Mouse (Mus musculus) limb, embryonic 13.5 days (tissue): Measurements from ENCODE around the gene Tmeff2. TPM values are rescaled to one million over a fixed set of nuclear protein-coding genes. Genes with fewer than 3 reads are reported as not detected.

ENCODE experiments used
- ATAC-seq: fragments of 200-750 bp; cut with Nextera tagmentation; 2 replicates; pipeline ENCODE4 v1.8.0; 2017; ENCODE audit warnings: low read depth, moderate number of reproducible peaks, moderate TSS enrichment; ENCODE audit not compliant: low FRiP score
- H3K27ac ChIP-seq: fragments of 300-500 bp; sonication (generic); 2 replicates; pipeline ENCODE4 v1.5.1; 2015; ENCODE audit warnings: inconsistent platforms, mild to moderate bottlenecking, moderate library complexity
- H3K27me3 ChIP-seq: fragments of 300-500 bp; sonication (generic); 2 replicates; pipeline ENCODE4 v1.6.1; 2015; ENCODE audit warnings: mild to moderate bottlenecking, inconsistent platforms
- H3K36me3 ChIP-seq: fragments of 300-500 bp; sonication (generic); 2 replicates; pipeline ENCODE4 v1.6.1; 2015; ENCODE audit warnings: inconsistent platforms, mild to moderate bottlenecking, moderate library complexity
- H3K4me1 ChIP-seq: fragments of 300-500 bp; sonication (generic); 2 replicates; pipeline ENCODE4 v1.6.1; 2015; ENCODE audit warnings: inconsistent platforms
- H3K4me2 ChIP-seq: fragments of 300-500 bp; sonication (generic); replicated peaks from 2 replicates; pipeline ENCODE4 v1.6.1; 2015; ENCODE audit warnings: inconsistent platforms, mild to moderate bottlenecking, moderate library complexity
- H3K4me3 ChIP-seq: fragments of 300-500 bp; sonication (generic); 2 replicates; pipeline ENCODE4 v1.5.1; 2015; ENCODE audit warnings: moderate library complexity, mild to moderate bottlenecking, inconsistent platforms
- H3K9ac ChIP-seq: fragments of 300-500 bp; sonication (generic); 2 replicates; pipeline ENCODE4 v1.6.1; 2015; ENCODE audit warnings: mild to moderate bottlenecking, inconsistent platforms
- H3K9me3 ChIP-seq: fragments of 300-500 bp; sonication (generic); 2 replicates; pipeline ENCODE4 v1.6.1; 2016; ENCODE audit warnings: inconsistent platforms
- WGBS: fragments of 180-500 bp; shearing (Covaris S2); methylation state at CpG from one replicate; pipeline ENCODE4 v1.1.7; 2015; 5-methylcytosine and 5-hydroxymethylcytosine counted together
- polyA plus RNA-seq: library from polyadenylated mRNA; unstranded; fragments of >200 nt; fragmentation: Nextera tagmentation; extraction: Ambion mirVana; gene quantifications from 2 replicates; pipeline ENCODE4 v1.2.1, GENCODE M21; 2015

Tmeff2 gene
- polyA plus RNA-seq, 1 experiment from 2014 or later: 19.2 TPM

DNA sequence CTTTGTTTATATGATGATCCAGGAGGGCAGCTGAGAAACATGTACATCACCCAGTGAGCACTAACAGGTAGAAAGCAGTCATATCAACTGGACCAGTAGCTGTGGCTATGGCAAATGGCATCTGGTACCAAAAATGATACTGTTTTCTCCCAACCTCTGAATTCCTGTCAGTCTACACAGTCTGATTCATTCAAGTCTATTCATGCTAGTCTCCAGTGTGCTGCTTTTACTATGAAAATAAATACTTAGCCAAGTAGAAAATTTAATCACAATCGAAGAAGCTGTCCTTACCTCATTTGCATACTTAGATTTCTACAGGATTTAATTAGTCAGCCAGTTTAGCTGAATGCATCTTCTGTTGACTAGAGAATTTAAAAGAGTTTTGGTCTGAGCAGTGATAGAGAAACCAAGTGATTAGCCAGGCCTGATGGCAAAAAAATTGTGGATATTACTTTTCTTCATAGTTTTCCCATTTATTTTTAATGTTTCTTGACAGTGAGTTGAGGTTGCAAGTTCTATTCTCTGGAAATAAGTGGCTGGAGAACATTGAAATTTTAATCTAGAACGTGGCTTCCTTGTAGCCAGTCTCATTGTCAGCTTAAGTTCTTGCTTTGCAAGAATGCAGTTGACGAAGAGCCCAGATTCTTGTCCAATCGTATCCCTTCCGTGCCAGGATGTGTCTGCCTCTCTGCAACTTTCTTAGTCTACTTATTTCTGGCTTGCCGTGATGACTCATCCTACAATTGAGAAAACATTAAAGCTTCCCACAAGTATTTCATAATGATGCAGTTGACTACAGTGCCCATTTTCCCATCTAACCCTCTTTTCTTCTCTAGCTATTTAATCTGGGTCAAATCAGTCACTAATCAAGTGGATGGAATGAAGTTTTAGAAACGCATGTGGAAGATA lies 39.9 kb downstream of the Tmeff2 start:
- 90% methylated on average over 7 of the region's 7 CpGs for WGBS
- Histone ChIP-seq H3K9ac (no peak overlapping the region), H3K4me2 (no peak overlapping the region), H3K36me3 (no peaks in the 10 kb centered on the region), H3K27ac (no peak overlapping the region), H3K9me3 (no peaks in the 10 kb centered on the region), H3K27me3 (no peaks in the 10 kb centered on the region), H3K4me1 (no peaks in the 10 kb centered on the region), H3K4me3 (no peak overlapping the region)
- no peak for ATAC-seq

DNA sequence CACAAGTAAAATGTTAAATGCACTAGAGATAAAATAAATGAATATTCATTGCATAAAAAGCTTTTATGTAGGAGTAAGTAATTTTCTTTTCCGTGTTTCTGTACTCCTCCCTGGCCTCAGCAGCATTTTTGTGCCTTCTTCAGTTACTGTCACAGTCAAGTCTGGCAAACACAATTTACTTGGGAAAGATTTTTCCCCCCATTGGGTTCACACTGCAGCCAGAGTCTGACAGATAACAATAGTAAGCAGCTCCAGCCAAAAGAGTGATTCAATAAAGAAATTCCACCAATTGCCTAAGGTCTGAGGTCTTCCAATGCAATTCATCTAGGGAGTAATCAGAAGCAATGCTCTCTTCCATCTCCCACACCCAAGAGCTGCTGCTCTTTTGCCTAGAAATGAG lies 48.1 kb downstream of the Tmeff2 start:
- Histone ChIP-seq H3K4me3 (no peak overlapping the region), H3K27ac (no peak overlapping the region), H3K9ac (no peak overlapping the region), H3K4me1 (no peaks in the 10 kb centered on the region), H3K4me2 (no peak overlapping the region), H3K9me3 (no peaks in the 10 kb centered on the region), H3K36me3 (no peaks in the 10 kb centered on the region), H3K27me3 (no peaks in the 10 kb centered on the region)
- 65% methylated on average over 1 of the region's 1 CpGs for whole genome bisulfite sequencing
- no peak for ATAC-seq

DNA sequence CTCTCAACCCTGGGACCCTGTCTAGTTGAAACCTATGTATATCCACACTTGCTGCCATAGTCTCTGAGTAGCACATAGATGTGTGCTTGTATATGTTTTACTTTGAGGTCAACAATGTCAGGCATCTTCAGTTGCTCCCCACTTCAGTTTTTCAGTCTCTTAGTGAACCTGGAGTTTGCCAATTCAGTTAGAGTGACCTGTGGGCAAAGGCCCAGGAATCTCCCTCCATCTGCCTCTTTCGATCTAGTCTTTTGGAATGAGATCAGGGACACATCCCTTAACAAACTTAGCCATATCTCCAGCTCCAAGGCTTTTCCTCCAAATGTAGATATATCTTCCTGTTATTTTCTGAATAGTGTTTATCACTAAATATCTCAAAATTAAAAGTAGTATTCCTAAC lies 58.4 kb downstream of the Tmeff2 start:
- Histone ChIP-seq H3K4me1 (no peaks in the 10 kb centered on the region), H3K27ac (no peak overlapping the region), H3K9ac (no peak overlapping the region), H3K36me3 (no peaks in the 10 kb centered on the region), H3K27me3 (no peaks in the 10 kb centered on the region), H3K4me2 (no peak overlapping the region), H3K4me3 (no peak overlapping the region), H3K9me3 (no peaks in the 10 kb centered on the region)
- 100% methylated on average over 1 of the region's 1 CpGs for WGBS
- no peak for ATAC-seq

DNA sequence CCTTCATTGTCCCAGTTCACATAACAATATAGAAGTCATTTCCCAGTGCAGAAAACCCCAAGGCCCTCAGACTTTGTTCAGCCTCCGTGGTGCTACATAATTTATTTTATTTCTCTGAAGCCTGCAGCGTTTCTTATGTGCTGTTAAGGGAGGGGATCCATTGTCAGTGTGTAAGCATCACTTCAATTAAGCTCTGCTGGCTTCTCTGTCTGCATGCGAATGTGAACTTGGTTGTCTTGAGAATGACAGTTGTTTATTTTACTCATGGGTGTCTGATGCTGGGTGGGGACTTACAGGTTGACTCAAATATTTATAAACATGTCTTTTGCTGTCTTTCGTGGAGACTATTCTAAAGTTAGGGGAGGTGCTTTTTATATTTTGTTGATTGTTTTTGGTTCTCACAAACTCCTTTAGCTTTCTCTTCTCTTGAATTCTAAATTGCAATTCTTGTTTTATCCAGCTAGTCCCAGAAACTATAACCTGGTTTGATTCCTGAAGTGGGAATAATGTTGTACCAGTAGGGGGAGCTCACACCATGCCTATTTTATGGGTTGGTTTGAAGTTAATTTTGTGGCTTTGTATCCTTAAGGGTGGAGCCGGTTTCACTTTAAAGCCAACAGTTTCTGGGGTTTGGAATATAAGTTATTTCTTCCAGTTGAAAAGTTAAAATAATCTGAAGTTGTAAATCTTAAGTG lies 61.7 kb downstream of the Tmeff2 start:
- Histone ChIP-seq H3K4me3 (no peak overlapping the region), H3K4me2 (no peak overlapping the region), H3K27me3 (no peaks in the 10 kb centered on the region), H3K4me1 (no peaks in the 10 kb centered on the region), H3K9ac (no peak overlapping the region), H3K9me3 (no peaks in the 10 kb centered on the region), H3K36me3 (no peaks in the 10 kb centered on the region), H3K27ac (no peak overlapping the region)
- WGBS: 46% methylated on average over 5 of the region's 5 CpGs
- no peak for ATAC-seq

DNA sequence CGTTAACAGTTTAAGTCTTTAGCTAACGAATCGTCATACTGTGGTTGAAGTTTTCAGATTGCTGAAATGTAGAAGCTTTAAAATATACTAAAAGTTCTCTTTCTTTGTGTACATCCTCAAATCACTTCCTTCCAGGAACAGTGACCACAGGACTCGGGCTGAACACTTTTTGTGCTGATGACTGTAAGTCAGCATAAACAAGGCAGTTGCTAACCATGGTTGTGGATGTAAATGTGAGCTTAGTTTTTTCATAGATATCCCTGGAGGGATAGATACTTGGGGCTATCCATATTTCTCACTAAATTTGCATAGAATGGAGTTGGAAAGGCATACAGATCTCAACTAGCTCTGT lies 62.2 kb downstream of the Tmeff2 start:
- H3K9me3 ChIP-seq: no peaks in the 10 kb centered on the region
- no peak overlapping the region for H3K4me2 ChIP-seq
- 49% methylated on average over 4 of the region's 4 CpGs for WGBS
- ATAC-seq: no peak
- H3K4me3 ChIP-seq: no peak overlapping the region
- no peaks in the 10 kb centered on the region for H3K4me1 ChIP-seq
- H3K36me3 ChIP-seq: no peaks in the 10 kb centered on the region
- H3K27ac ChIP-seq: no peak overlapping the region
- no peaks in the 10 kb centered on the region for H3K27me3 ChIP-seq
- no peak overlapping the region for H3K9ac ChIP-seq

DNA sequence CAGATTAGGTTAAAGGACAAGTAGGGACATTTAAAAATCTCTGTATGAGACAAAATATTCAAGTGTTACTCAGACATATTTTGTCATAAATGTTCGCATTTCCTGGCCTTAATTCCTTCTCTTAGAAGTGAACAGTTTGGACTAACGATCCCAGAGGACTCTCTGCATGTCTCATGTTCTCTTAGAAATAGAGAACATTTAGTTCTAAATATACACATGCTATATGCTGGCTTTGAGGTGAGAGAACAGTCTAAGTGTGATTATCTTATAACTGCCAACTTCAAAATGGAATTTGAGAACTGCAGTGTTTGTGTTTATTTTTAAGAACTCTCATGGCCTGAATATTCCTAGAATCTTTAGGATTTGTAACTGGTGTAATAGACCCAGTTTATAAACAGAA lies 69.2 kb downstream of the Tmeff2 start:
- WGBS: 69% methylated on average over 2 of the region's 2 CpGs

DNA sequence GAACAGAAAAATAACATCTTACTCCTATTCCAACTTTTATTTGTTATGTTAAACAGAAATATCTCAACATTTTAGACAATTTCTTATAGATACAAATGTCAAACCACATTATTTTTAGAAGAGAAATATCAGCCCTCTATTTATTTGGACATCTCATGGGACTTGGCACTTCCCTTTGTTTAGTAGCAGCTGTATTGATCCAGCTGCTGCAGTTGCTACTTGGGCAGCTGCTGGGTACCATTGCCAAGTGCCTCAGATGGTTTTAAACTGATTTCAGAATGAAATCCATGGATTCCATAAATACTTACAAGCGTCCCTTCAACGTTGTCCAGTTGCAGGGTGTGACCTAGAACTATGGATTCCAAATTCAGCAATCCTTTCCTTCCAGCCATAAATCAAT lies 70.4 kb downstream of the Tmeff2 start:
- 58% methylated on average over 2 of the region's 2 CpGs for WGBS
- H3K4me3 ChIP-seq: no peak overlapping the region
- no peak for ATAC-seq
- no peaks in the 10 kb centered on the region for H3K36me3 ChIP-seq
- H3K9ac ChIP-seq: no peak overlapping the region
- no peaks in the 10 kb centered on the region for H3K27me3 ChIP-seq
- peaks cover 10% of the 10 kb centered on the region for H3K4me1 ChIP-seq
- no peak overlapping the region for H3K27ac ChIP-seq
- H3K9me3 ChIP-seq: no peaks in the 10 kb centered on the region
- no peak overlapping the region for H3K4me2 ChIP-seq

More for the DNA sequence above, 69.2 kb downstream of the Tmeff2 start:
- no peak for ATAC-seq
- no peak overlapping the region for H3K4me3 ChIP-seq
- no peak overlapping the region for H3K9ac ChIP-seq
- H3K4me1 ChIP-seq: peaks cover 10% of the 10 kb centered on the region
- no peaks in the 10 kb centered on the region for H3K36me3 ChIP-seq
- H3K27me3 ChIP-seq: no peaks in the 10 kb centered on the region
- H3K9me3 ChIP-seq: no peaks in the 10 kb centered on the region
- H3K27ac ChIP-seq: no peak overlapping the region
- no peak overlapping the region for H3K4me2 ChIP-seq

DNA sequence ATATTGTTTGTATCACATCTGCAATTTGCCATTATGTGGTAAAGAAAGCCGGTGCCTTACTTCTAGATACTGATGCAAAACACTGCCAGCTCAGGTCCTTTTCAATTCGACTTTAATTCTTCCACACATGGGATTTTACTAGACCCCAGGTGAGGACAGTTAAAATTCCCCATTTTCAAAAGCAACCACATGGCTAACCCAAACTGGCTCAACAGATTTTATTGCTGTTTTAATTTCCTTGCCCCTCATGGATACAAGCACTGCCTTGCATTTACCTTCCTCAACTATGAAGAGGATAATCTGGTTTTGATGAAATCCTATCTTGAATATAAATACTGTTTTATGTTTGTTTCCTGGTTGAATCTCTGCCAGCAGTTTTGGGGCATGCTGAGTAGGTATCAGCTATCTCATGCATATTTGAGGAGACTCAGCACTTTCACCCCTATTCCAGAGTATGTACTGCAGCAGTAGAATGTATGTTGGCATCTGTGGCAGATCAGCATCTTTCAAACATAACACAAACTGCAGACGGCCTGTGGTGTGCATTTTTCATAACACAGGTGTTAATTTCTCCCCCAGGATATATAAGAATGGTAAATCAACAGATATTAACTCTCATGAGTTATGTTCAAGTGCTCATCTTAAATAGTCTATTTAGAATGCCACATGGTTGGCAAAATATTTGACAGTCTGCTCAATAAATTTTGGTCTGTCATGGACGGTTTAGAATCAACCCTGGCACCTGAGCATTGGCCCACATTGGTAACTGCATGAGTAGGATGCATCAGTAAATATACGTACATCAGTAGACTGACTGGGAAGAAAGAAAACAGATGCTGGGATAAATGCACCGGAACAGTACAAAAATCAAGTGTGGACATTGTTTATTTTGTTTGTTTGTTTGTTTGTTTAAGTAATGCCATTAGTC lies 72.3 kb downstream of the Tmeff2 start:
- no peak overlapping the region for H3K27ac ChIP-seq
- H3K27me3 ChIP-seq: no peaks in the 10 kb centered on the region
- H3K9me3 ChIP-seq: no peaks in the 10 kb centered on the region
- no peak overlapping the region for H3K9ac ChIP-seq
- 37% methylated on average over 6 of the region's 6 CpGs for whole genome bisulfite sequencing
- no peak overlapping the region for H3K4me3 ChIP-seq
- no peak overlapping the region for H3K4me2 ChIP-seq
- peaks cover 10% of the 10 kb centered on the region for H3K4me1 ChIP-seq
- peak; percentile 88 for ATAC-seq
- H3K36me3 ChIP-seq: no peaks in the 10 kb centered on the region

DNA sequence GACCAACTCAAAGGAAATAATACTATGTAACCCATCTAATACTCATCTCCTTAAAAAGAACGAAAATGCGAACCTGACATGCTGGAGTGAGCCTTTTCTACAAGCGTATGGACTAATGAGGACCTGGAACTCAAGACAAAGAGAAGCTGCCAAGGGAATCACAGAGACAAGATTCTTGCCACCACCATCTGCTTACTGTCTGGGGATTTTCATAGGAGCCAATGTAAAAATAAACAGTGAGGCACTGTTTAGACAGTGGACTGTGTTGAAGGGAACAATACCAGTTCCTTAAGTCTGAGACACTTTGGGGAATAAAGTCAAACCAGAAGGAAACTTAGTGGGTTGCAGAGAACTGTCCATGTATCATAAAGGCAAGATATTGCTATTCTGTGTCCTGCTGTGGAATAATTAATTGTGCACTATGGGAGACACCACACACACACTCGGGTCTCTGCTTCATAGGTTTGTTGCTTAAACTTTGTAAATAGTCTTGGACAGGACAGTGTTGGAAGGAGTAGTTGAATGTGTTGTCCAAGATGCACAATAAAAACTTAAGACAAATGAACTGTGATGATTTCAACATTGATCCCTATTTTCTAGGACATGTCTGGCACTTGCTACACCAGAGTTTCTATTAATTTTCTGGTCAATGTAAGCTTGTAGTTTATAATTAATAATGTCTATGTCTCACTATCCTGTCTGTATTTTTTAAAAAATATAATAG lies 79.1 kb downstream of the Tmeff2 start:
- Histone ChIP-seq H3K27me3 (no peaks in the 10 kb centered on the region), H3K4me2 (no peak overlapping the region), H3K4me1 (no peaks in the 10 kb centered on the region), H3K9me3 (no peaks in the 10 kb centered on the region), H3K27ac (no peak overlapping the region), H3K4me3 (no peak overlapping the region), H3K9ac (no peak overlapping the region), H3K36me3 (no peaks in the 10 kb centered on the region)
- 83% methylated on average over 4 of the region's 4 CpGs for WGBS
- no peak for ATAC-seq

DNA sequence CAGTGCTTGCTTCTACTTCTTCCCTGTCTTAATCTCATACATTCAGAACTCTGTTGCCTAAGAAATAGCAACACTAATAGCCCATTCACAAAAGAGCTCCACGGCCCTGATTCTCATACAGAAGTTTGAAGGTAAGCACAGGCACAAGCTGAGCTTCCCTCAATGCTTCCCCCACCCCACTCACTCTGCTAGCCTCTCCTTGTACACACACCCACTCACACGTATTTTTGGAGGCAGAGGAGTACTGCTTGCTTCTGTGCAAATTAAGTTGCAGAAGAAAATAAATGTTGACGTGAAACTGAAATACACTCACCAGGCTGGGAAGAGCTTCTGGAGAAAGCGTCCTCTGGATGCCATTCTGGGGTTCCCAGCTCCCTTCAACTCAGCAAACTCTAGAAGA lies 80.1 kb downstream of the Tmeff2 start:
- no peaks in the 10 kb centered on the region for H3K4me1 ChIP-seq
- no peak overlapping the region for H3K4me2 ChIP-seq
- no peaks in the 10 kb centered on the region for H3K27me3 ChIP-seq
- no peaks in the 10 kb centered on the region for H3K9me3 ChIP-seq
- no peak for ATAC-seq
- no peak overlapping the region for H3K9ac ChIP-seq
- no peak overlapping the region for H3K4me3 ChIP-seq
- WGBS: 78% methylated on average over 4 of the region's 4 CpGs
- H3K27ac ChIP-seq: no peak overlapping the region
- H3K36me3 ChIP-seq: no peaks in the 10 kb centered on the region

DNA sequence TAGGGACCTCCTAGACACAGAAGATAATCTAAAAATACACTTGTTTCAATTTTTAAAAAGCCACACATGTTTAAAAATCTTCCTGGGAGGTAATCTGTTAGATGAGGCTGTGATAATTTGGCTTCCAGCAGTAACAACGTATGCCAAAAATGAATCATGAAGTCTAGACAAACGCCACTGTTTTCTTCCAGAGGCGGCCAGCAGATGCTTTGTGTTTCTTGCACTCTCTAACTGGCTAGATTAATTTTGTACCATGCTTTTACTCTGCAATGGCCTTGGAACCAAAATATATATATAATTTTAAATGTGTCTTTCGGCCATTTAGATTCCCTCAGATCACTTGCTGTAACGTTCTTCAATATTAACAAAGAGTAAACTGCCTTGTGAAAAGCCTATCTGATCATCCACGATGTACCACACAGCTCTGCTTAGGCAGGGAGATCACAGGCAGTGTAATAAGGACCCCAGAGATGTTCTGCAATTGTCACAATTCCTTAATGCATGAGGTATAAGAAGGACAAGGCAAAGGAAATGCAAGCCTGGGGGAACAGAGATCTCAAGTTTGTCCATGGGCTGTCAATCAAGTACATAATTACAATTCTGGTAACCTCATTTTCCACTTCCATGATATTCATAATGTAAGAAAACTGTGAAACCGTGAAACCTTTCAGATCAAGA lies 80.8 kb downstream of the Tmeff2 start:
- no peak for ATAC-seq
- Histone ChIP-seq H3K9ac (no peak overlapping the region), H3K27me3 (no peaks in the 10 kb centered on the region), H3K9me3 (no peaks in the 10 kb centered on the region), H3K4me1 (no peaks in the 10 kb centered on the region), H3K27ac (no peak overlapping the region), H3K4me3 (no peak overlapping the region), H3K36me3 (no peaks in the 10 kb centered on the region), H3K4me2 (no peak overlapping the region)
- WGBS: 82% methylated on average over 7 of the region's 7 CpGs
